Mouse (Mus musculus) regulatory T cell (primary cell): ENCODE data around the gene Wdr70.
"Not testable (repeated sequence)": the region's sequence is repeated elsewhere in the genome, so short reads cannot be mapped to it uniquely, and the experiment has no call there.

Experiments
- in situ Hi-C: fragments of 300-600 bp; cut with MboI, MseI; formaldehyde crosslinking; loops from one replicate; pipeline ENCODE4 v1.15.1; 2025; ENCODE audit warnings: high pct_unique_total_duplicates

Wdr70 gene

GRCm38 (mm10) chr15:8098774-8099749 lies at the start of gene Wdr70:
Gene Wdr70 (minus strand): TSS chr15:8099209.
- in situ Hi-C loops, result no loop called here

DNA sequence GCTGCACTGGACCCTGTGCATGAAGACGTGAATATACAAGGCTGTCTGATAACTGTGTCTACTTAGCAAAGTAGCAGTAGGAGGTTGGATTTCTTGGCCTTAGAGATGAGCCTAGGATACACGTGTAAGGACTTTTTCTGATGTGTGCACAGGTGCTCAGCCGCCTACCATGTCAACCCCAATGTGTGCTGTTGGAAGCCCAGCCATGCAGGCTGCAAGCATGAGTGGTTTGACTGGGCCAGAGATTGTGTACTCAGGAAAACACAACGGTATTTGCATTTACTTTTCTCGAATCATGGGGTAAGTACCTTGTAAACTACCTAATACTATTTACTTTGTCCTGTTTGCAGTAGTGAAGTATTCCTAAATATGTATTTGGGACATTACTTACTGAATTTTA lies 36.6 kb upstream of the Wdr70 start:
- in situ Hi-C loops, result no loop called here

- in situ Hi-C loops, result no loop called here
These were observed 32.8 kb upstream of the Wdr70 start for GRCm38 (mm10) chr15:8131761-8132160.

DNA sequence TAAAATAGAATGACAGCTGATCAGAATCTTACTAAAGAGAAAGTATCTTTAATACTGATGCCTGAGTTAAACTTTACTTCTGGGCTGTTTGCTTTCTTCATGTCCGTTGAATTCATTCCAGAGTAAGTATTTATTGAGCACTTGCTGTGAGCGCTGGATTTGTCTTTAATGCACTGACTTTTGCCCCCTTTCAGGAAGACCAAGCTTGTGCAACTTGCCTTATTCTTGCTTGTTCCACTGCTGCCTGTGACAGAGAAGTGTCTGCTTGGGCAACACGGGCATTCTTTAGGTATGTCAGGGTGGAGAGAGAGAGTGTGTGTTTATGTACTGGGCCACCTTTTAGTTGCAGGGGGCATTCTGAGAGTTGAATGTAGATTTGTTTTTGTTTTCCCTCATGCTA lies 32.3 kb upstream of the Wdr70 start:
- in situ Hi-C loops, result no loop called here

DNA sequence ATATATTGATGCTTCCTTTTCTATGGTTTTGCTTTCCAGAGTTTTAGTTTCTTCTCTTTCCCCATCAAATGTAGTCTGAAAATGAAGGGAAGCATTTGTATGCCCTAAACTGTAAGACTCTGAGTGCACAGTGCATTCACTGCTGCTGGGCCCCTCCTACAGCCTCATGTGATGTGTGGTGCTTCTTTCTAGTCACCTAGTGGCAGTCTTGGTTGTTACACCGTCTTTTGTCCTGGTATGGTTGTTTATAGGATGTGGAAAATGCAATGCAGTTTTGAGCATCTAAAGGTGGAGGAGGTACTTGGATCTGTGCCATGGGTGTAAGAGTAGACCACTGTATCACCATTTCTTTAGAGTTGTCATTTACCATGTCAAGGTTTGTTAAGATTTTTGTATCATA lies 30.3 kb upstream of the Wdr70 start:
- in situ Hi-C loops, result no loop called here

DNA sequence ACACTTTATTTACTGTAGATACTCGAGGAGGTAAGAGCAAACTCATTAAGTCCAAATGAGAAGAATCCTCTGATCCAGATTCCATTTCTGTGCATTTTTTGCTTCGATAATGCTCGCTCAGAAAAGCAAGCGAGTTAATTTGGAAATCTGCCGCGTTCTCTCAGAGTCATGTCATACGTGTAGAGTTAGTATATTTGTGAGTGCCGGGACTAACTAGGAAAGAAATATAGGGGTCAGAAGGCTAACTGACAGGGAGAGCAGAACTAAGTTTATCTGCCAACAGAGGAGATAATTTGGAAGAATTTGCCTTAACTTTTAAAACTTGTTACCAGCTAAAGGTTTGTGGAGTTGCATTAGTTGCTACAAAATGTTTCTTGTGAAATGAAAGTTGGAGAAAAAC lies 10.8 kb upstream of the Wdr70 start:
- in situ Hi-C loops, result no loop called here

DNA sequence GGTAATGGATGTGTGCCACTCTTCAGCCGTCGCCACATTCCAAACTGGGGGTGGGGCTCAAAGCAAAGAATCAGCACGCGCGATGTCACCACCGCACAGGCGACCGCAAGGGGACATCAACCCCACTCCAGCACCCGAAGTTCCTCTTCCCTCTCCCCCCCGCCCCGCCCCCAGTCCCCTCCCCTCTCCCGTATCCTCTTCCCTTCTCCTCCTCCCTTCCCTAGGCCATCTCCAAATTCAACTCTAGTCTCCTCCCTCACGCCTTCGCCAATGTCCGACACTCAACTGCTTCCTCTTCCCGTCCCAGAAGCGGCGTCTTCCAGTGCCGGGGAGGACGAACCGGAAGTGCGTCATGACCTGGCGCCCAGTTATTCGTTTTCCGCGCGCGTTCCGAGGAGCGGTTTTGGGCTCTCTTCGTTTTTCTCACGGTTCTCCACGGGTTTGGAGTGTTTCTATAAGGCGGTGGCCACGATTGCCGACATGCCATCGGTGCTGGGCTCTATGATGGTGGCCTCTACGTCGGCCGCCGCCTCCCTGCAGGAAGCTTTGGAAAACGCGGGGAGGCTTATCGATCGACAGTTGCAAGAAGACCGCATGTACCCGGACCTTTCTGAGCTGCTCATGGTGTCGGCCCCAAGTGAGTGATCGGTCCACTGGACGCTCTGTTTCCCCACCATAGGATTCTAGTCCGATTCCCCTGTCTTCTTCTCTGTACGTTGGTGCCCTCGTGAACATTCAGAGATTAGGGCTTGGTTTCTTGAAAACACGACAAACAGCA lies 10.1 kb upstream of the Wdr70 start, which contains the start of gene Nup155:
Gene Nup155, plus strand, starts transcription at position 308 of the 778 bp plus-strand sequence.
- in situ Hi-C loops, result no loop called here

- in situ Hi-C loops, result no loop called here
These were observed 9.5 kb upstream of the Wdr70 start for GRCm38 (mm10) chr15:8108360-8108965.

- in situ Hi-C loops, result not testable (repeated sequence)
These were observed 3.0 kb upstream of the Wdr70 start for GRCm38 (mm10) chr15:8101975-8102542.

- in situ Hi-C loops, result no loop called here
These were observed 1.2 kb downstream of the Wdr70 start for GRCm38 (mm10) chr15:8097853-8098252.

DNA sequence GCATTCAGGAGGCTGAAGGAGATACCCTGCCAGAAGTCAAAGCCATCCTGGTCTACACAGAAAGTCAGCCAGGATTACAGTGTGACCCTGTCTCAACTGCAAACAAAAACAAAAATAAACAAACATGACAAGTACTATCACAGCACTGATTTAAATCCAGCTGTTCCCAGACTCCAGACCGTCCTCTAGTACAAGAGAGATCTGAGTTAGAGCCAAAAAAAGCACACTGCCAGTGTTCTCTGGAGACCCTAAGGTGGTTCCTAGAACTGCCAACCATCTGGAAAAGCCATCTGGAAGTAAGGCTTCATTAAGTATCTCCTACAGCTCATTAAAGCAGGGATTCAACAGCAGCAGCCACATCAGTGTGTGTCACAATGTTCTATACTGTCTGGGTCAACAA lies 6.3 kb downstream of the Wdr70 start:
- in situ Hi-C loops, result not testable (repeated sequence)

GRCm38 (mm10) chr15:8090685-8091084 lies 8.3 kb downstream of the Wdr70 start:
- in situ Hi-C loops, result no loop called here

- in situ Hi-C loops, result no loop called here
These were observed 10.3 kb downstream of the Wdr70 start for GRCm38 (mm10) chr15:8088715-8089114.

DNA sequence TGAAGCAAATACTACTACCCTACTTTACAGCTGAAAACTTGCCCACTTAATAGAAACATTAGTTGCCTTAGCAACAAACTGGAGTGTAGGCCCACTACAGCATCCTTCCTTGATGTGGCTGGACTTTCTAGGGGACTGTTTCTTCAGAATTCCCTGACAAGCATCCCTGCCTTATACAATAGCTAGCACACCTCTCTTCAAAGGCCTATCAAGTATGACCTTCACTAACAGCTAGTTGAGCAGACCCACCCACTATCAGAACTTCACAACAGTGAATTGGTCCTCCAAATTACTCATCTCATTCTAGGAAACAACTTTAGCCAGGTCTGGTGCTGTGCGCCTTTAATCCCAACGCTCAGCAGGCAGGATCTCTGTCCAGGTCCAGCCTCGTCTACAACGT lies 11.7 kb downstream of the Wdr70 start:
- in situ Hi-C loops, result no loop called here

- in situ Hi-C loops, result no loop called here
These were observed 16.9 kb downstream of the Wdr70 start for GRCm38 (mm10) chr15:8082139-8082538.

DNA sequence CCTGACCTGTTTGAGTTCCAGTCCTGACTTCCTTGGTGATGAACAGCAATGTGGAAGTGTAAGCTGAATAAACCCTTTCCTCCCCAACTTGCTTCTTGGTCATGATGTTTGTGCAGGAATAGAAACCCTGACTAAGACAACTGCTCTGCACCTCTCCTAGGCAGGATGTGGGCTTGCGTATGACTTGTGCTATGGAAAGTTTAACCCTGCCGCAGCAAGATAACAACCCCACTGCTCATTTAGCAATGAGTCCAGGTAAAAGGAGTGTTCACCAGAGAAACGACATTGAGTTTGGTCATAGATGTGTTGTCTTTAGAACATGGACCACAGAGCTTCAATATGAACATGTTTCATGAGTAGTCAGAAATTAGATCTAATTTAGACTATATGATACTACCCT lies 25.9 kb downstream of the Wdr70 start:
- in situ Hi-C loops, result not testable (repeated sequence)

GRCm38 (mm10) chr15:8065221-8065620 lies 33.8 kb downstream of the Wdr70 start:
- in situ Hi-C loops, result no loop called here

- in situ Hi-C loops, result no loop called here
These were observed 47.8 kb downstream of the Wdr70 start for GRCm38 (mm10) chr15:8051177-8051576.

DNA sequence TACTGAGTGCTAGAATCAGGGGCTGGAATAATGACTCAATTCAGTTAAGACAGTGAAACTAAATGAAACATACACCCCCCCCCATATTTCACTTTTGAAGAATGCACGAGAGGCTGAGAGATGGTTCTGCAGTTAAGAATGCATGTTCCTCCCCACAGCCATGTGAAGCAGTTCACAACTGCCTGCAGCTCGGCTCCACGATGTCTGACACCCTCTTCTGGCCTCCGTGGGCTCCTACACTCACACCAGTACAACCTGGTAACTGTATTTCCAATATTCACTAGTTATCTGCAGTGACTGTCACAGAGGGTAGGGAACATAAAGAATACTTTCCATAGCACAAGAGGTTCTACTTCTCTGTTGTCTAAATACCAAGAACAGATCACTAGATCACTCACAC lies 59.2 kb downstream of the Wdr70 start:
- in situ Hi-C loops, result no loop called here

GRCm38 (mm10) chr15:8038457-8038856 lies 60.6 kb downstream of the Wdr70 start:
- in situ Hi-C loops, result no loop called here

GRCm38 (mm10) chr15:8037825-8038224 lies 61.2 kb downstream of the Wdr70 start:
- in situ Hi-C loops, result no loop called here

- in situ Hi-C loops, result no loop called here
These were observed 67.8 kb downstream of the Wdr70 start for GRCm38 (mm10) chr15:8031211-8031610.
